Mouse (Mus musculus) Patski (cell line): ENCODE measurements around the gene Miip. TPM values are rescaled to one million over a fixed set of nuclear protein-coding genes. Genes with fewer than 3 reads are reported as not detected.
A peak's percentile ranks its signal among the peaks of the same experiment; 100 is the strongest.

Experiments used
- ATAC-seq: fragments of 100-300 bp; one replicate; pipeline ENCODE4 v1.8.0; 2021
- CTCF ChIA-PET: fragments of 350-600 bp; sonication (Branson Sonifier 250); formaldehyde crosslinking; loops from one replicate; lab custom pipeline; 2022; ENCODE audit warnings: inconsistent platforms; lab: Charles Lee
- POLR2A ChIA-PET: fragments of 350-600 bp; sonication (Branson Sonifier 250); formaldehyde crosslinking; loops from one replicate; lab custom pipeline; 2022; ENCODE audit warnings: antibody characterized with exemption, inconsistent platforms; lab: Charles Lee
- DNase-seq: peaks from one replicate; pipeline ENCODE4 v3.0.0-alpha.2; 2011; ENCODE audit warnings: low read depth, low spot score
- H3K27me3 ChIP-seq: fragments of 371-371 bp; one replicate; pipeline ENCODE4 v1.5.1; 2021
- CTCF ChIP-seq: fragments of 100-300 bp; IDR thresholded peaks from one replicate; pipeline ENCODE4 v1.5.1; 2021
- in situ Hi-C: fragments of 300-500 bp; cut with MboI; formaldehyde crosslinking; loops from 3 replicates; pipeline ENCODE4 v1.11.1; 2018; ENCODE audit warnings: low pct_unique_long_range_greater_than_20kb, mixed read lengths
- polyA plus RNA-seq: library from polyadenylated mRNA; unstranded; gene quantifications from one replicate; pipeline ENCODE4 v1.2.3, GENCODE M21; 2021

Miip gene
- polyA plus RNA-seq, 1 experiment from 2014 or later, result 14.4 TPM

GRCm38 (mm10) chr4:147895815-147896330 is 27.3 kb upstream of the Miip start:
- ChIA-PET POLR2A (no interaction called here), CTCF (no interaction called here)
- no peaks in the 10 kb centered on the region for H3K27me3 ChIP-seq
- DNase-seq (no peak), ATAC-seq (no peak)
- in situ Hi-C loops, result no loop called here
- no peak for TF ChIP-seq CTCF

GRCm38 (mm10) chr4:147890341-147890740 is 21.7 kb upstream of the Miip start:
- DNase-seq (no peak), ATAC-seq (peak; percentile 39)
- no peak for TF ChIP-seq CTCF
- H3K27me3 ChIP-seq, result no peaks in the 10 kb centered on the region
- POLR2A ChIA-PET, result interaction anchor here (1.1 kb wide), 1 partner anchor 13 kb away, joined by 3 read pairs; no protein-coding TSS in a partner anchor
- CTCF ChIA-PET, result no interaction called here
- in situ Hi-C loops, result no loop called here

- no peak for ATAC-seq
- H3K27me3 ChIP-seq, result no peaks in the 10 kb centered on the region
- POLR2A ChIA-PET, result no interaction called here
- CTCF ChIA-PET, result no interaction called here
- DNase-seq, result no peak
- TF ChIP-seq CTCF, result no peak
- in situ Hi-C loops, result no loop called here
Measured at GRCm38 (mm10) chr4:147888237-147888636, 19.6 kb upstream of the Miip start.

- no peaks in the 10 kb centered on the region for H3K27me3 ChIP-seq
- ChIA-PET POLR2A (no interaction called here), CTCF (no interaction called here)
- DNase-seq, result no peak
- TF ChIP-seq CTCF, result no peak
- in situ Hi-C loops, result no loop called here
- no peak for ATAC-seq
Measured at GRCm38 (mm10) chr4:147887277-147887676, 18.7 kb upstream of the Miip start.

- in situ Hi-C loops, result no loop called here
- ChIA-PET POLR2A (no interaction called here), CTCF (no interaction called here)
- no peak for DNase-seq
- ATAC-seq, result no peak
- no peaks in the 10 kb centered on the region for H3K27me3 ChIP-seq
- no peak for TF ChIP-seq CTCF
Measured at GRCm38 (mm10) chr4:147886158-147886557, 17.5 kb upstream of the Miip start.

GRCm38 (mm10) chr4:147884138-147884537 is 15.5 kb upstream of the Miip start:
- DNase-seq, result no peak
- ChIA-PET POLR2A (no interaction called here), CTCF (no interaction called here)
- no peak for TF ChIP-seq CTCF
- in situ Hi-C loops, result no loop called here
- no peaks in the 10 kb centered on the region for H3K27me3 ChIP-seq
- no peak for ATAC-seq

GRCm38 (mm10) chr4:147883041-147883440 is 14.4 kb upstream of the Miip start:
- in situ Hi-C loops, result no loop called here
- TF ChIP-seq CTCF, result no peak
- no peaks in the 10 kb centered on the region for H3K27me3 ChIP-seq
- ChIA-PET CTCF (no interaction called here), POLR2A (no interaction called here)
- no peak for ATAC-seq
- DNase-seq, result no peak

GRCm38 (mm10) chr4:147881792-147882191 is 13.2 kb upstream of the Miip start:
- POLR2A ChIA-PET, result no interaction called here
- DNase-seq (no peak), ATAC-seq (no peak)
- in situ Hi-C loops, result no loop called here
- no peaks in the 10 kb centered on the region for H3K27me3 ChIP-seq
- CTCF ChIA-PET, result no interaction called here
- TF ChIP-seq CTCF, result no peak

- peak; percentile 88 for ATAC-seq
- POLR2A ChIA-PET, result no interaction called here
- no peak for TF ChIP-seq CTCF
- in situ Hi-C loops, result no loop called here
- peak; percentile 46 for DNase-seq
- CTCF ChIA-PET, result no interaction called here
- H3K27me3 ChIP-seq, result no peaks in the 10 kb centered on the region
Measured at GRCm38 (mm10) chr4:147879865-147880264, 11.2 kb upstream of the Miip start.

- DNase-seq (no peak), ATAC-seq (peak; percentile 25)
- ChIA-PET POLR2A (no interaction called here), CTCF (no interaction called here)
- no peaks in the 10 kb centered on the region for H3K27me3 ChIP-seq
- TF ChIP-seq CTCF, result no peak
- in situ Hi-C loops, result no loop called here
Measured at GRCm38 (mm10) chr4:147879456-147879855, 10.8 kb upstream of the Miip start.

- ATAC-seq, result no peak
- CTCF ChIA-PET, result no interaction called here
- no peaks in the 10 kb centered on the region for H3K27me3 ChIP-seq
- TF ChIP-seq CTCF, result no peak
- POLR2A ChIA-PET, result no interaction called here
- in situ Hi-C loops, result no loop called here
- DNase-seq, result no peak
Measured at GRCm38 (mm10) chr4:147878537-147878936, 9.9 kb upstream of the Miip start.

GRCm38 (mm10) chr4:147875852-147876575 is 7.4 kb upstream of the Miip start:
- DNase-seq, result no peak
- no peak for TF ChIP-seq CTCF
- POLR2A ChIA-PET, result no interaction called here
- H3K27me3 ChIP-seq, result no peaks in the 10 kb centered on the region
- CTCF ChIA-PET, result no interaction called here
- no peak for ATAC-seq
- in situ Hi-C loops, result no loop called here
